ENCODE assay signal across 8 mouse cellular contexts in genomic region chr15:85583504-85583903, GRCm38 (mm10). TPM values are rescaled to one million over a fixed set of nuclear protein-coding genes. Genes with fewer than 3 reads are reported as not detected.
DNase-seq lines count a peak whose midpoint lies in the region; ATAC-seq and TF ChIP-seq lines count a peak whose summit lies in the region.

No protein-coding gene starts in this region.

- no peaks in the 10 kb centered on the region for H3K36me3 ChIP-seq in forebrain, embryonic 16.5 days (ENCODE audit: control insufficient read depth, insufficient read depth)
- H3K36me3 ChIP-seq in limb, embryonic 10.5 days, result no peaks in the 10 kb centered on the region
- H3K36me3 ChIP-seq in midbrain, embryonic 16.5 days (ENCODE audit: control insufficient read depth, insufficient read depth, low read length), result no peaks in the 10 kb centered on the region
- no peaks in the 10 kb centered on the region for H3K36me3 ChIP-seq in stomach, postnatal 0 days (ENCODE audit: control insufficient read depth, insufficient read depth, low read length)

- H3K4me2 ChIP-seq in forebrain, embryonic 16.5 days (ENCODE audit: low read length), result no peak overlapping the region
- no peak overlapping the region for H3K4me2 ChIP-seq in midbrain, embryonic 16.5 days (ENCODE audit: low read length)
- H3K4me2 ChIP-seq in stomach, postnatal 0 days (replicated peaks; ENCODE audit: low read depth), result no peak overlapping the region

- no peak overlapping the region for H3K4me3 ChIP-seq in forebrain, embryonic 16.5 days (replicated peaks; ENCODE audit: low read length)
- H3K4me3 ChIP-seq in limb, embryonic 10.5 days, result no peak overlapping the region
- no peak overlapping the region for H3K4me3 ChIP-seq in midbrain, embryonic 16.5 days (ENCODE audit: low read depth, low read length)
- no peak overlapping the region for H3K4me3 ChIP-seq in stomach, postnatal 0 days (ENCODE audit: low read depth, low read length)

- DNase-seq in right cerebral cortex, adult 18-20 months, result peak; percentile 58
- no peak for DNase-seq in right cerebral cortex, postnatal 25 days
- peak; percentile 61 for DNase-seq in cerebellum, adult 8-10 months
- DNase-seq in induced T-regulatory cell, adult 2 months (ENCODE audit: low read depth), result peak; percentile 72
- DNase-seq in limb, embryonic 10.5 days (ENCODE audit: low spot score), result peak; percentile 84
- peak; percentile 69 for DNase-seq in stomach, postnatal 0 days (ENCODE audit: low spot score)

- no peaks in the 10 kb centered on the region for H3K9me3 ChIP-seq in forebrain, embryonic 16.5 days (ENCODE audit: control insufficient read depth, low read length)
- no peaks in the 10 kb centered on the region for H3K9me3 ChIP-seq in limb, embryonic 10.5 days (replicated peaks)
- H3K9me3 ChIP-seq in midbrain, embryonic 16.5 days (replicated peaks; ENCODE audit: control insufficient read depth, low read length, poor library complexity, severe bottlenecking), result no peaks in the 10 kb centered on the region
- H3K9me3 ChIP-seq in stomach, postnatal 0 days (ENCODE audit: control insufficient read depth, low read length), result no peaks in the 10 kb centered on the region

- peak; percentile 81 for TF ChIP-seq CTCF in stomach, postnatal 0 days (IDR thresholded peaks at IDR 0.05; ENCODE audit: low read depth)

- 2% methylated on average over 11 of the region's 11 CpGs for WGBS in forebrain, embryonic 16.5 days
- 6% methylated on average over 11 of the region's 11 CpGs for WGBS in limb, embryonic 10.5 days
- 5% methylated on average over 11 of the region's 11 CpGs for WGBS in midbrain, embryonic 16.5 days
- WGBS in stomach, postnatal 0 days, result 7% methylated on average over 11 of the region's 11 CpGs

- ATAC-seq in forebrain, embryonic 16.5 days, result peak; percentile 89
- peak; percentile 84; the same call in 1 of the 2 replicates for ATAC-seq in midbrain, embryonic 16.5 days
- peak; percentile 56; the same call in 1 of the 2 replicates for ATAC-seq in stomach, postnatal 0 days (ENCODE audit: low FRiP score, low TSS enrichment)

- H3K9ac ChIP-seq in forebrain, embryonic 16.5 days (replicated peaks; ENCODE audit: low read depth, low read length), result no peak overlapping the region
- H3K9ac ChIP-seq in midbrain, embryonic 16.5 days (ENCODE audit: low read depth, low read length), result no peak overlapping the region
- no peak overlapping the region for H3K9ac ChIP-seq in stomach, postnatal 0 days (ENCODE audit: low read length)

- no peak for TF ChIP-seq EP300 in stomach, postnatal 0 days (optimal IDR thresholded peaks at IDR 0.05)

- peaks cover 18% of the 10 kb centered on the region for H3K27me3 ChIP-seq in forebrain, embryonic 16.5 days (replicated peaks; ENCODE audit: control insufficient read depth, insufficient read depth, low read length)
- peaks cover 75% of the 10 kb centered on the region for H3K27me3 ChIP-seq in limb, embryonic 10.5 days (ENCODE audit: low read depth, poor library complexity, severe bottlenecking)
- peaks cover 36% of the 10 kb centered on the region for H3K27me3 ChIP-seq in midbrain, embryonic 16.5 days (ENCODE audit: control insufficient read depth, insufficient read depth, low read depth, low read length)
- H3K27me3 ChIP-seq in stomach, postnatal 0 days (ENCODE audit: control insufficient read depth, insufficient read depth, low read length), result peaks cover 28% of the 10 kb centered on the region; the same call in 1 of the 2 replicates

- no peak overlapping the region for H3K27ac ChIP-seq in forebrain, embryonic 16.5 days (ENCODE audit: low read length)
- no peak overlapping the region for H3K27ac ChIP-seq in limb, embryonic 10.5 days
- H3K27ac ChIP-seq in midbrain, embryonic 16.5 days (ENCODE audit: low read length), result no peak overlapping the region
- no peak overlapping the region for H3K27ac ChIP-seq in stomach, postnatal 0 days (replicated peaks)

- peaks cover 34% of the 10 kb centered on the region for H3K4me1 ChIP-seq in forebrain, embryonic 16.5 days (replicated peaks; ENCODE audit: control insufficient read depth, insufficient read depth, low read length)
- H3K4me1 ChIP-seq in limb, embryonic 10.5 days, result peaks cover 27% of the 10 kb centered on the region
- peaks cover 28% of the 10 kb centered on the region for H3K4me1 ChIP-seq in midbrain, embryonic 16.5 days (ENCODE audit: control insufficient read depth, insufficient read depth, low read length)
- H3K4me1 ChIP-seq in stomach, postnatal 0 days (replicated peaks; ENCODE audit: control insufficient read depth, insufficient read depth), result peaks cover 3% of the 10 kb centered on the region; the same call in 1 of the 2 replicates

RNA-seq across cellular contexts. Expression of gene Wnt7b, which starts 1.2 kb away (rescaled TPM):
- polyA plus RNA-seq in forebrain, embryonic 16.5 days (2015; fragmentation: Nextera tagmentation; extraction: Ambion mirVana), result 110 and 125 TPM in 2 replicates
- polyA plus RNA-seq in limb, embryonic 10.5 days (2016; fragmentation: Nextera tagmentation; extraction: Ambion mirVana), result 10.9 and 17.1 TPM in 2 replicates
- polyA plus RNA-seq in midbrain, embryonic 16.5 days (2015; fragmentation: Nextera tagmentation; extraction: Ambion mirVana), result 22.6 and 25.3 TPM in 2 replicates
- 20.6 and 24.4 TPM in 2 replicates for polyA plus RNA-seq in stomach, postnatal 0 days (2015; fragmentation: Nextera tagmentation; extraction: Ambion mirVana)
